Mouse (Mus musculus) neural tube, embryonic 11.5 days (tissue): Measurements from ENCODE around the gene Trmt44. TPM values are rescaled to one million over a fixed set of nuclear protein-coding genes. Genes with fewer than 3 reads are reported as not detected.

Experiments
- ATAC-seq: fragments of 200-750 bp; cut with Nextera tagmentation; 2 replicates; pipeline ENCODE4 v1.8.0; 2017; ENCODE audit warnings: moderate number of reproducible peaks, mild to moderate bottlenecking, moderate TSS enrichment, moderate library complexity; ENCODE audit not compliant: insufficient read depth, low FRiP score, low TSS enrichment
- DNase-seq: peaks from one replicate; pipeline ENCODE4 v3.0.0-alpha.2; 2015; ENCODE audit warnings: low spot score
- H3K27ac ChIP-seq: fragments of 300-500 bp; sonication (generic); 2 replicates; pipeline ENCODE4 v1.5.1; 2014; ENCODE audit warnings: low read depth, mild to moderate bottlenecking, low read length
- H3K27me3 ChIP-seq: fragments of 300-500 bp; sonication (generic); 2 replicates; pipeline ENCODE4 v1.6.1; 2014; ENCODE audit warnings: mild to moderate bottlenecking, low read length, mixed read lengths; ENCODE audit not compliant: control insufficient read depth, insufficient read depth
- H3K36me3 ChIP-seq: fragments of 300-500 bp; sonication (generic); 2 replicates; pipeline ENCODE4 v1.6.1; 2014; ENCODE audit warnings: mild to moderate bottlenecking, low read length, moderate library complexity, mixed read lengths; ENCODE audit not compliant: control insufficient read depth, insufficient read depth
- H3K4me1 ChIP-seq: fragments of 300-500 bp; sonication (generic); 2 replicates; pipeline ENCODE4 v1.6.1; 2014; ENCODE audit warnings: low read length, mixed read lengths; ENCODE audit not compliant: control insufficient read depth, insufficient read depth
- H3K4me2 ChIP-seq: fragments of 300-500 bp; sonication (generic); 2 replicates; pipeline ENCODE4 v1.6.1; 2014; ENCODE audit warnings: low read depth, mild to moderate bottlenecking, moderate library complexity
- H3K4me3 ChIP-seq: fragments of 300-500 bp; sonication (generic); 2 replicates; pipeline ENCODE4 v1.5.1; 2014; ENCODE audit warnings: low read depth, low read length
- H3K9ac ChIP-seq: fragments of 300-500 bp; sonication (generic); 2 replicates; pipeline ENCODE4 v1.6.1; 2014; ENCODE audit warnings: mild to moderate bottlenecking, low read length
- H3K9me3 ChIP-seq: fragments of 300-500 bp; sonication (generic); 2 replicates; pipeline ENCODE4 v1.6.1; 2016; ENCODE audit warnings: low read length; ENCODE audit not compliant: control insufficient read depth
- WGBS: fragments of 180-500 bp; shearing (Covaris S2); extraction: QIAGEN DNeasy Blood & Tissue Kit; methylation state at CpG from one replicate; pipeline ENCODE4 v1.1.7; 2014; 5-methylcytosine and 5-hydroxymethylcytosine counted together
- polyA plus RNA-seq: library from polyadenylated mRNA; unstranded; fragments of >200 nt; fragmentation: Nextera tagmentation; extraction: Ambion mirVana; gene quantifications from 2 replicates; pipeline ENCODE4 v1.2.1, GENCODE M21; 2014

Gene Trmt44
- polyA plus RNA-seq, 1 experiment from 2014 or later, result 10.2 TPM

DNA sequence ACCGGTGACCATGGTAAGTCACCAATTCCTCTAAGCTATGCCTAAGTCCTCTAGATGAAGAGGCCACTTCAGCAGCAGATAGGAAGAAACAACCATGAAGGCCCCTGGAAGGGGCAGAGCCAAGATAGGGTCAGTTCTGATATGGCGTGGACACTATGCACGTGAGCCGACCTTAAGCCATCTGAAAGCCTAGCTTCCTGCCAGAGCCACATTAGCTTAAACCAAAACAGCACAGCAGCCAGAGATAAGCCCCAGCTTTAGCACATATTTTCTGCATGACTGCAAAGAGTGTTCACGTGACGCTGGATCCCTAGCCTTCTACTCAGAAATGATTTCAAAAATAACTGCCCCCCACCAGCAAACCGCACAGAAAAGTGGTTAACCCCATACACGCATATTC is 15.4 kb downstream of the Trmt44 start:
- no peak for ATAC-seq
- H3K4me2 ChIP-seq, result no peak overlapping the region
- 88% methylated on average over 8 of the region's 8 CpGs for WGBS
- H3K36me3 ChIP-seq, result peaks cover 19% of the 10 kb centered on the region
- DNase-seq, result no peak
- no peaks in the 10 kb centered on the region for H3K4me1 ChIP-seq
- no peaks in the 10 kb centered on the region for H3K9me3 ChIP-seq
- no peak overlapping the region for H3K4me3 ChIP-seq
- no peak overlapping the region for H3K27ac ChIP-seq
- no peak overlapping the region for H3K9ac ChIP-seq
- no peaks in the 10 kb centered on the region for H3K27me3 ChIP-seq

GRCm38 (mm10) chr5:35557946-35558621 is 16.8 kb downstream of the Trmt44 start:
- peaks cover 15% of the 10 kb centered on the region for H3K36me3 ChIP-seq
- DNase-seq (no peak), ATAC-seq (no peak)
- WGBS, result 75% methylated on average over 13 of the region's 13 CpGs
- no peak overlapping the region for H3K9ac ChIP-seq
- H3K4me1 ChIP-seq, result no peaks in the 10 kb centered on the region
- no peak overlapping the region for H3K27ac ChIP-seq
- no peaks in the 10 kb centered on the region for H3K9me3 ChIP-seq
- H3K4me2 ChIP-seq, result no peak overlapping the region
- H3K27me3 ChIP-seq, result no peaks in the 10 kb centered on the region
- H3K4me3 ChIP-seq, result no peak overlapping the region

- H3K9me3 ChIP-seq, result no peaks in the 10 kb centered on the region
- DNase-seq, result no peak
- ATAC-seq, result no peak
- no peak overlapping the region for H3K4me2 ChIP-seq
- no peak overlapping the region for H3K4me3 ChIP-seq
- H3K36me3 ChIP-seq, result peaks cover 7% of the 10 kb centered on the region; the same call in 1 of the 2 replicates
- H3K4me1 ChIP-seq, result no peaks in the 10 kb centered on the region
- H3K27ac ChIP-seq, result no peak overlapping the region
- no peaks in the 10 kb centered on the region for H3K27me3 ChIP-seq
- no peak overlapping the region for H3K9ac ChIP-seq
- WGBS, result 93% methylated on average over 7 of the region's 7 CpGs
These were observed 18.5 kb downstream of the Trmt44 start for GRCm38 (mm10) chr5:35556393-35556792.

- H3K4me2 ChIP-seq, result no peak overlapping the region
- no peaks in the 10 kb centered on the region for H3K9me3 ChIP-seq
- H3K27ac ChIP-seq, result no peak overlapping the region
- 87% methylated on average over 4 of the region's 4 CpGs for WGBS
- H3K36me3 ChIP-seq, result 0 out of 2 replicates have a peak, but pooled peaks cover 4% of the 10 kb centered on the region
- H3K27me3 ChIP-seq, result no peaks in the 10 kb centered on the region
- H3K9ac ChIP-seq, result no peak overlapping the region
- no peak overlapping the region for H3K4me3 ChIP-seq
- DNase-seq (no peak), ATAC-seq (no peak)
- H3K4me1 ChIP-seq, result no peaks in the 10 kb centered on the region
These were observed 21.9 kb downstream of the Trmt44 start for GRCm38 (mm10) chr5:35552838-35553539.

DNA sequence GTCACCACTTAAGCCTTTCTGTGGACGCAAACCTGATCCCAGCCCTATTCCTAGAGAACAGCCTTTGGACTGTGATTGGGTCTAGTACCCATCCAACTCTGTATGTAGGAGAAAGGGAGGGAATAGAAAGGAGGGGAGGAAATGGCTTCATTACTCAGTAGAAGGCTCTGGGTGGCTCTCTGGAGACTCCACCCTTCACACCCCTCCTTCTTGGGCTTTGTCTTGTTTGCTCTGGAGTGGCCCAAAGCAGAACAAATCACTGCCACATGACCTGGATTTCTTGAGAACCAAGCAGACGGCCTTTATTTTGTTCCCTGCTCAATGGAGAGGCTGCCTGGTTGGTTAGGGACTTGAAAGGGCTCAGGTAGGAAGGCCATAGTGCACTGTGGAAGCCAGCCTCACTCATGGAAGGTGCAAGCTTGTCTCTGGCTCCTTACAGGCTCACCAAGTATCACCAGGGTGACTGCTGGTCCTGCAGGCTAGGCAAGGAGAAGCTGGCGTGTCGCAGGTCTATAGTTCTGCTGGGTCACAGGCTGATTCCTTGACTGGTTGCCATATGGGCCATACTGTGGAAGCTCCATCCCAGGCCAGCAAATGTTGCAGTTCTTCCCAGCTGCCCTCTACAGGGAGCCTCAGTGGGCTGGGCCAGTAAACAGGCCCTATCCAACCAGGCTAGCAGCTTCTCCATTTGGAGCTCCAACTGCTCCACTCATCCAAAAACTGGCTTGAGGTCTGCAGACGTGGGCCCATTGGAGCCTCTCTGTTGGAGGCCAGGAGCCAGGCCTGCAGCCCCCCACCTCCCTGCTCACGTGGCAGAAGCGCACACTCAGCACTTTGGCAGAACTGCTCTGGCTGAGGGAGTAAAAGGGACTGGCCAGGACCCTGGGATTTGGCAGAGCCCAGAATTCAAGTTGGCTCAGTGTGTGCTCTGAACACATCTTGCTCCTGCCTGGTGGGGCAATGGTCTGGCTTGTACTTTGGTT is 22.7 kb downstream of the Trmt44 start:
- 49% methylated on average over 7 of the region's 7 CpGs for WGBS
- no peak overlapping the region for H3K4me3 ChIP-seq
- H3K4me1 ChIP-seq, result no peaks in the 10 kb centered on the region
- DNase-seq (no peak), ATAC-seq (no peak)
- 0 out of 2 replicates have a peak, but pooled peaks cover 3% of the 10 kb centered on the region for H3K36me3 ChIP-seq
- no peaks in the 10 kb centered on the region for H3K9me3 ChIP-seq
- H3K4me2 ChIP-seq, result no peak overlapping the region
- no peak overlapping the region for H3K27ac ChIP-seq
- no peaks in the 10 kb centered on the region for H3K27me3 ChIP-seq
- no peak overlapping the region for H3K9ac ChIP-seq

DNA sequence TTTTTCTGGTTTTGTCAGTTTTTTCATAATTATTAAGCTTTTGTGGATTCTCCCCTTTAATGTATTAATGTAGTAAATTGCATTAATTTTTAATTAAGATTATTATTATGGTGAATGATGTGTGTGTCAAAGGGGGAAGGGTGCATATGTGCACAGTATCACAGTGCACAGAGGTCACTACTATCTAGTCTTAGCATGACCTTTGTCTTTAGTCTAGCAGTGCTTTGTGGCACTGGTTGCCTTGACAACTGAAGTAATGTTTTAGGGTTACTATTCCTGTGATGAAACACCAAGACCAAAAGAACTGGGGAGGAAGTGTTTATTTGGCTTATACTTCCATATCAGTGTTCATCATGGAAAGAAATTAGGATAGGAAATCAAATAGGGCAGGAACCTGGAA is 28.7 kb downstream of the Trmt44 start:
- no peak overlapping the region for H3K9ac ChIP-seq
- ATAC-seq, result no peak

GRCm38 (mm10) chr5:35541059-35541790 is 33.6 kb downstream of the Trmt44 start:
- no peak for ATAC-seq
- no peak overlapping the region for H3K27ac ChIP-seq

More for the DNA sequence above, 28.7 kb downstream of the Trmt44 start:
- no peak for DNase-seq
- H3K9me3 ChIP-seq, result no peaks in the 10 kb centered on the region
- H3K4me2 ChIP-seq, result no peak overlapping the region
- no peaks in the 10 kb centered on the region for H3K27me3 ChIP-seq
- H3K36me3 ChIP-seq, result no peaks in the 10 kb centered on the region
- H3K4me3 ChIP-seq, result no peak overlapping the region
- H3K4me1 ChIP-seq, result no peaks in the 10 kb centered on the region
- H3K27ac ChIP-seq, result no peak overlapping the region

DNA sequence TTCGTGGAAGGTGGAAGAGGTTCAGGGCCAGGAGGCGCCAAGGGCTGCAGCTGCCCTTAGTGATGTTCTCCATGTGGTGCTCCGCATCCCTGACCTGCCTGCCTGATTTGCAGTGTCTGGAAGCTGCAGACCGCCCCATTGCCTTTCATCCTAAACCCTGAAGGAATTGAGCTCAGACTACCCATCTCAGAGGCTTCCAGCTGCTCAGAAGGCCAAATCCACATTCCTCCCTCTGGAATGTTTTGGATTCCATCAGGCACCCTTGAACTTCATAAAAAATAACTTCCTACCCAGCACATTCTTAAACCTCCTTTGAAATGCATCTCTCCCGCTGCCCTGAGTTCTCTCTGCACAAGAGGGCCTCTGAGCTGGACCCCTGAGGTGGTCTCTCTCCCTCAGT is 34.3 kb downstream of the Trmt44 start:
- no peak overlapping the region for H3K27ac ChIP-seq
- no peaks in the 10 kb centered on the region for H3K36me3 ChIP-seq
- H3K4me2 ChIP-seq, result no peak overlapping the region
- H3K4me1 ChIP-seq, result no peaks in the 10 kb centered on the region
- no peak overlapping the region for H3K4me3 ChIP-seq
- H3K27me3 ChIP-seq, result no peaks in the 10 kb centered on the region
- no peaks in the 10 kb centered on the region for H3K9me3 ChIP-seq
- ATAC-seq (no peak), DNase-seq (no peak)
- 46% methylated on average over 5 of the region's 5 CpGs for WGBS
- H3K9ac ChIP-seq, result no peak overlapping the region

More at GRCm38 (mm10) chr5:35541059-35541790, 33.6 kb downstream of the Trmt44 start:
- Histone ChIP-seq H3K4me1 (no peaks in the 10 kb centered on the region), H3K9me3 (no peaks in the 10 kb centered on the region), H3K4me2 (no peak overlapping the region), H3K36me3 (no peaks in the 10 kb centered on the region), H3K27me3 (no peaks in the 10 kb centered on the region), H3K9ac (no peak overlapping the region), H3K4me3 (no peak overlapping the region)
- DNase-seq, result no peak
- 70% methylated on average over 4 of the region's 4 CpGs for WGBS
